Mouse (Mus musculus): ENCODE measurements around the gene Rbx1.
"Not testable (repeated sequence)": the region's sequence is repeated elsewhere in the genome, so short reads cannot be mapped to it uniquely, and the experiment has no call there.

Gene Rbx1

DNA sequence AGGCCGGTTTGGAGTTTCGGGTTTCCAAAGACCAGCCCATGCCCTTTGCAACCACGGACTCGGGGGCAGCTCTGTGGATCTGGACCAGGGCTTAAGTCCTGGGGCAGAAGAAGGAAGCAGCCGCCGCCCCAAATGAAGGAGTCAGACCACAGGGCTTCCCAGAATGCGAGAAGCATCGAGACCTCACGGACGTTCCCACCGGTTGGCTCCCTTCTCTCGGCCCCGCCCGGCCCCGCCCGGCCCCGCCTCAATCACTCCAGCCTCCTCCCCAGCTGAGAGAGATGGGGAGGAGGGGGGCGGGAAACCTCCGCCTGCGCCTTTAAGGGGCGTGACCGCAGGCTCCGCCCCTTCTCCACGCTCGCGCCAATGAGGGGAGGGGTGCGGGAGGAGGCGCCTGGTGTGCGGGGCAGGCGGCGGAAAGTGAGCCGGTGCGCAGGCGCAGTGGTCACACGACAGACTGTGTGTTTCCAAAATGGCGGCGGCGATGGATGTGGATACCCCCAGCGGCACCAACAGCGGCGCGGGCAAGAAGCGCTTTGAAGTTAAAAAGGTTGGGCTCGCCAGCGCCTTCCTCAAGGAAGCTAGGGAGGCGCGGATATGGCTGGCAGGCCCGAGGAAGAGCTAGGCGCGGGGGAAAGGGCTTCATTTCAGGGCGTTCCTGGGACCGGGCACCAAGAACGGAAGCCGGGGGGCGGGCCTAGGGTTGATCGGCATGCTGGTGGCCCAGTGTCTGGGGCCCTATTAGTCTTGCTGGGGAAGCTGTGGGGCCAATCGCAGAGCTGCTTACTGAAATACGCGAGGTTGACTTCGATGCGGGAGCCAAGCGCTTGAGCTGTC, at the start of gene Rbx1:
Gene Rbx1, plus strand, starts transcription at position 396 of the 837 bp plus-strand sequence.
- DNase-seq = peak; percentile 99

DNA sequence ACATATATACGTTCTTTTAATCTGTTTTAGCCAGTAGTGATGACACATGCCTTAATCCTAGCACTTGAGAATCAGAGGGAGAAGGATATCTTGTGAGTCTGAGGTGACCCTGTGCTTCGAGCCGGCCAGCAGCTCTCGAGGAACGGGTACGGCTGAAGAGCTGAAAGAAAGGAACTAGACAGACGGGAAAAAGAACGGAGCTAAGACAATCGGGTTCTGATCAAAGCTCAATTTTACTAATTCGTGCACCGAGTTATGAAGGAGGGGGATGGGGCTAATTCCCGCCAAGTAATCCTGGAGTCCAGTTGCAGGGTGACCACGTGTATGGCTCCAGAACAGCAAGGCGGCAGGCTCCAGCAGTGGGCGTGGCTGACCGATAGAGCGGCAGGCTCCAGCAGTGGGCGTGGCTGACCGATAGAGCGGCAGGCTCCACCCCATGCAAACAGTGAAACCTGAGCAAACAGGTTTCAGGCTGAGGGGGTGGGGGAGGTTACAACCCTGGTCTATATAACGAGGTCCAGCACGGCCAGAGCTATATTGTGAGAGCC, 49.3 kb upstream of the Rbx1 start:
- not testable (repeated sequence) for DNase-seq

DNA sequence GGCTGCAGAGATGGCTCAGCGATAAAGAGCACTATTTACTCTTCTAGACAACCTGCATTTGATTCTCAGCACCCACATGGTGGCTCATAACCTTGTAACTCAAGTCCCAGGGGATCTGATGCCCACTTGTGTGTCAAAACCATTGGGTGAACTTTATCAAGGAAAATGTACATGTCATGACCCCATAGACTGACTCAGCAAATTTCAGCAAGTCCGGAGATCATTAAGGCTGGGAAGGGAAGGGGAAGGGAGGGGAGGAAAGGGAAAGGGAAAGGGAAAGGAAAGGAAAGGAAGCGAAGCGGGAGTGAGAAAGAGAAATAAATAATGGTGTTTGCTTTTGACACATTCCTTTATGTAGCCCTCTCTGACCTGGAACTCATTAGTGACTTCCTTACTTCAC, 48.0 kb upstream of the Rbx1 start:
- no peak for DNase-seq

DNA sequence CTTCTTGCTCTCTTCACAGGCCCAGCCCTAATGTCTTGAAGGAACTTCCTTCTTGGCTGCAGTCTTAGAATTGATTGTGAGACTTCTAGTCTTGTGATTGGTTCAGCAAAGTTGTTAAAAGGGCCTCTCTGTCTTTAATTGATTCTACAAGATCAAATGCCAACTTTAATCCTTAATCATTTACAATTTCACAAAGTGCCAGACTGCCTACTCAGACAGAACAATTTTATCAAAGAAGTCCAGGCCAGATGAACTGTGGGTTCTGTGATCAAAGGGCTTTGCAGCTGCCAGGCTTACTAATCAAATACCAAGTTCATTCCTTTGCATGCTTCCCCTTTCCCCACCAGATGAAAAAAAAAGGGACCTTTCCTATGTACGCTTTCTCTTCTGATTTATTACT, 44.6 kb upstream of the Rbx1 start:
- no peak for DNase-seq

DNA sequence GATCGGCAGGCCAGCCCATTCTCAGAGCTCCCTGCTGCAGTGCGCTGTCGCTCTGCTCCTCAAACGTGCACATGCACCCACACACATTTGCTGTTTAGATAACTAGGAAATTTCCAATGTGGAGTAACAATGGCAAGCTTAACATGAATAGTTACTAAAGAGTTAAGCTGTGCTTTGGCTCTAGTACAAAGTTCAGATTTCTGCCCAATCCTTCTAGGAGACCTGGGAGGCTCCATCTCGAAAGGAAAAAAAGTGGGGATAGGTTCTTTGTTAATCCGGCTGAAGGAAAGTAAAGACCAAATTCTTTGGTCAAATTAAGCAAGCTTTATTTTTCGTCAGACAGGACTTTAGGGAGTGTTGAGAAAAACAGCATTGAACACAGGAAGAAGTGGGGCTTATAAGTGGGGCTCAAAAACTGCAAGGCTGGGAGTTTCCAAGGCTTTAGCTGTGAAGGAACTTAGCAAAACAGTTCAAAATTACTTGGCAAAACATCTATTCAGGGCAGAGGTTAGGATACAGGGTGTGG, 43.9 kb upstream of the Rbx1 start:
- DNase-seq = no peak

DNA sequence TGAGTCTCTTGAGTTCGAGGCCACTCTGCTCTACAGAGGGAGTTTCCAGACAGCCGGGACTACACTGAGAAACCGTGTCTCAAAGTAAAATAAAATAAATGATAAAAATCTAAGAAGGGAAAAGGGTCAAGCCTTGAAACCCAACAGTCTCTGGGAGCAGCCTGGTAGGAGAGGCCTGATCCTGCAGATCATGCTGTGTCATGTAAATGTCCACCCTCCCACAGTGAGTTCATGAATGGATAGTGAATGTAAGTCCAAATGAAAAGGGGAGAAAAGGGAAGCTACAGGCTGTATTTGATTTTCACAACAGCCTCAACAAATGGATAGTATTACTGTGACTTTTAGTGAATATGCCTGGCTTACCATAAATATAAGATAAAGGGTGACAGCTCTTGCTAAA, 40.8 kb upstream of the Rbx1 start:
- DNase-seq = no peak

DNA sequence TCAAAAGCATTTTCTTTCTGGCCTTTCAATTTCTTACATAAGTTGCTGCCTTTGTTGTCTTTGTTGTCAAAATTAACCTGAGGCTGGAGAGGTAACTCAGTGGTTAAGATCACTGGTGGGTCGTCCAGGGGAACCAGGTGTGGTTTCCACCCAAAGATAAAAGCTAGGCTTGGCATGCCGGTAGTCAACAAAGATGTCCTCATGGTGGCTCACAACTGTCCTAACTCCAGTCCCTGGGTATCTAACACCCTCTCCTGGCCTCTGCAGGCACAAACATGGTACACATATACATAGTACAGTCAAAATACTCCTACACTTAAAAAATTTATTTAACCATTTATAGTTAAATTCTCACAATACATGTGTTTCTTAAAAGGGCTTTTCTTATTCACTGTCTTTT, 38.1 kb upstream of the Rbx1 start:
- no peak for DNase-seq

DNA sequence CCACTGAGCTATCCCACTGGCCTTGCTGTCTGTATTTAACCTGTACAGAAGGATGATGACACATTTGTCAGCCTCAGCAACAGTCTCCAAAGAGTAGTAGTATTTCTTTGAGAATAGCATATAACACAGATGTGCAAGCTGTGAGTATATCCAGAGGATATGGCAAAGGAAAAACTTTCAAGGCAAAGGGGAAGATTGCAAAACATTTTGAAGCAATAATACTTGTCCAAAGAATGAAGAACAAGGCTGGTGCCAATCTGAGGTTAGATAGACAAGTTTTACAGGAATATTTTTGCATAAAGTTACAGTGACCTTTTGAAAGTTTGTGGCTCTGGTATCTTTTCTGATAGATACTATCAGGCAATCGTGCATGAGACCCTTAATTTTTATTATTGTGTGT, 34.9 kb upstream of the Rbx1 start:
- no peak for DNase-seq

DNA sequence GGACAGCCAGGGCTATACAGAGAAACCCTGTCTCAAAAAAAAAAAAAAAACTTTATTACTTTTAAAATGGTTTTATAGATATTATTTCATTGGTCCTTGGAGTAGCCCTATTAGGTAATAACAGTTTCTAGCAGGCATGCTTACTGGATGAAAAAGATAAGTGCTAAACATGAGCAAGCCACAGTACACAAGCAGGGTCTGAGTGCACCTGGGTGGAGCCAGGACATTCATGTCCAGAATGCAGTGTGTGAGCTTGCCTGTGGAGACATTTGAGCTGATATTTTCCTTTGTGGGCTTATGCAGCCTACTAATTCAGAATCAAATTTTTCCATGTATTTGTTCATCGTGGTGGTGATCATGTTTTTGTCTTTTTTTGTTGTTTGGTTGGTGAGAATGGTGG, 27.8 kb upstream of the Rbx1 start:
- no peak for DNase-seq

DNA sequence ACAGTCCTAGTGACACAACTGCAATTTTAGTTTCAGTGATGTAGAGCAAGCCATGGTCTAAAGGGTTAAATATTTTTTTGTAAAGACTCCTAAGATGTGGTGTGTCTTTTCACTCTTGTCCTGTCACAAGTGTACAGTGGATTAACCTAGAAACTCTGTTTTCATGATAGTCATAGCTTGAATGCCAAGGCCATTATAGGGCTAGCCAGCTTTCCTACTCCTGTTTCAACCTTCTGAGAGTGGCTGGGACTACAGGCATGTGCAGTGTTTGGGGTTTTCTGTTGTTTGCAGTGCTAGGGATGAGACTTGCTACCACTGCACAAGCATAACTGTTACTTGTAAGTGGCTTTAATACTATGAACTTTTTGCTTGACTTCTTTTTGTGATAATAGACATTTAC, 26.9 kb upstream of the Rbx1 start:
- DNase-seq = no peak

DNA sequence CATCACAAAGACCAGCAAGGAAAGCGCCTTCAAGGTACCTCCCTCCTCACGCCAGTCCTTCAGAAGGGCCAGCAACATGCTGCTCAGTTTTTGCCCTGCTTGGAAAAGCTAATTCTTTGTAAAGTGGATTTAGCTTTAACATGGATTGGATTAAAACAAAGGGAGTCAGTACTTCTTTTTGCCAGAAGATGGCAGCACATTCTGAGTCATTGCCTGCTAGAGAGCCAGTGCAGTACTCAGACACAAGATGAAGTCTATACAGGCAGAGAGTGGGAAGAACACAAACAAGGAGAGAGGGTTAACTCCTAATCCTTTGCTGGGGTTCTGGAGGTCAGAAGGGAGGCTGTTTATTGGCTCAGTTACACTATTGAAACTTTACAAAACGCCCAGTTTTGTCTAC, 17.6 kb upstream of the Rbx1 start:
- DNase-seq = peak; percentile 57

DNA sequence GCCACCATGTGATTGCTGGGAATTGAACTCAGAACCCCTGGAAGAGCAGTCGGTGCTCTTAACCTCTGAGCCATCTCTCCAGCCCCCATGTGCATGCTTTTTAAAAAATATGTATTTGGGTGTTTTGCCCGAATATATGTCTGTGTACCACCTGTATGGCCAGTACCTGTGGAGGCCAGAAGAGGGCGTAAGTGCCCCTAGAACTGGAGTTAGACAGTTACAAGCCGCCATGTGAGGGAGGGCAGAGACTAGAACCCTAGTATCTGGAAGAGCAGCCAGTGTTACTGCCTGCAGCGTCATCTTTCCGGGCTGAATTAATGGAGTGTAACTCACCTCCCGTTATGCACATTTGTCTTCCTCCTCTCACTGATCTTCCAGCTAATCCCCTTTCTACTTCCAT, 4.6 kb upstream of the Rbx1 start:
- DNase-seq = no peak

DNA sequence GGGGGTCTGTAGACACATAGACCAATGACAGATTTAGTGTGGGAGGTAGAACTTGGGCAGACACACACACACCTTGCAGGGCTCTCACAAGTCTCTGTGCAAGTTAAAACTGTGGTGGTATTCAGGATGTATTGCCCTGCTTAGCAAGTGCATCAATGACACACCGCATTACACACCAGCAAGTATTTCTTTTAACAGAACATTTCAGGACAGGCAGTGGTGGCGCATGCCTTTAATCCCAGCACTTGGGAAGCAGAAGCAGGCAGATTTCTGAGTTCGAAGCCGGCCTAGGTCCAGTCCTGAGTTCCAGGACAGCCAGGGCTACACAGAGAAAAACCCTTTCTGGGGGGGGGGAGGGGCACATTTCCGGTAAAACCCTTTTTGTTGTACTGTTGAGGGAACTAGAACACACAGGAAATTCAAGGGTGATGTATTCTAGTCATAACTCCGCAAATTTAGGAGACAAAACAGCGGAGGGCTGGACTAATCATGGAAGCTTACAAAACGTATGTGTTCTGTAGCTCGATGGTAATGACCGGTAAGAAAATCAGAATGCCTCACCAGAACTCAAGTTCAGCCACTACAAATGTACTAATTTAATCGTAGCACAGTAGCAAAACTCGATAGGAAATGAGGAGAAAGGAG, 958 bp upstream of the Rbx1 start:
- peak; percentile 31 for DNase-seq

DNA sequence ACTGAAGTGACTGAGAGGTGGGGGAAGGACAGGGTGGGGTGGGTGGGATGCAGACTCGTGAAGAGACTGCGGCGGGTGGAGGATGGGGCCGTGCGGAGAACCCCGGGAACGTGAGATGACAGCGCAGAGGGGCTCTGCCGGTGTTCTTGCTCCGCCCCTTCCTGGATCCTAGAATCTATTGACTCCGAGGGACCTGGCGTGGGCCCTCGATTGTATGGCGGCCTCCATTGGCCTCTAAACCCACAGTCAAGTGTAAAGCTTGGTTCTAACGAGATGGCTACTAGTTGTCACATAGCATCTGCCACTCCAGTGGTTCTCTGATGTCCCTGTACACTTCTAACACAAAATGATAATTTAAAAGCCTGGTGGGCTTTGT, 630 bp downstream of the Rbx1 start:
- no peak for DNase-seq

DNA sequence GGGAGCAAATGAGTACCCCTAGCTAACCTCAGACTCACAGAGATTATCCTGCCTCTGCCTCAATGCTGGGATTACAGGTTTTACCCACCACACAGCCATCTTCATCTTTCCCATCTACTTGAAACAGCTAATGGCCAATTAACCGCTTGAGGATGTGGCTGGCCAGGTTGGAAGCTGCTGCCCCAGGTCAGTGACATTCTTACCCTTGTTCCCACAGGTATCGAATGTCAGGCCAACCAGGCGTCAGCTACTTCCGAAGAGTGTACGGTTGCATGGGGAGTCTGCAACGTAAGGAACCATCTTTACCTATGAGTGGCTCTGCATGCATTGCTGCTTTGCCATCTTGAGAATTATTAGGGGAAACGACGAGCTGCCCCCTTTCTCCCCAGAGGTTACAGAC, 4.6 kb downstream of the Rbx1 start:
- DNase-seq = no peak

DNA sequence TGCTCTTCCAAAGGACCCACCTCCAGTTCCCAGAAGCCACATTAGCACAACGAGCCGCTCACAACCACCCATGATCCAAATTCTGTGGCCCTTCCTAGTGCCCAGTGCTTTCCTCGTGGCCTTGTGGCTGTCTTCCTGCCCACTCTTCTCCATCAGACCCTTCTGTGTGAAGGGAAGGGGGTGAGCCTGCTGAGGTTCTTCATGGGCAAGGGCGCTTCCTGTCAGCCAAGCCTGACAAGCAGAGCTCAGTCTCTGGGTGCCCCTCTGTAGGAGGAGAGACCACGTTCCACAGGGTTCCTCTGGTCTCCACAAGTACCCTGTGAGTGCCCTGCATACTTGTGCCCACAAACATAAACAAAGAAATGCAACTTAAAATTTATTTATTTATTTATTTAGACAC, 6.2 kb downstream of the Rbx1 start:
- DNase-seq = no peak

DNA sequence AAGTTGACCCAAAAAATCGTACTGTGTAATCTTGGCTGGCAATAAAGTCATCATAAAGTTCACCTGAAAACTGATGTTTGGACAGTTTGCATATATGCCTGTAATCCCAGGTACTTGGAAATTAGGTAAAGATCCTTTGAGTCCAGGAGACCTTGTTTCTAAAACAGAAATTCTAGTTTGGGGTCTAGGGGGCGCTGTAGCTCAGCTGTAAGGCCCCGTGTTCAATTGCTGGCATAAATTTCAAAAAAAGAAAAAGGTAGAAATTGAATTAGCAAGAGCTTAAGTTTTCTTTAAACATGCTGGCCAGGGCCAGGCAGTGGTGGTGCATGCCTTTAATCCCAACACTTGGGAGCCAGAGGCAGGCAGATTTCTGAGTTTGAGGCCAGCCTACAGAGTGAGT, 9.6 kb downstream of the Rbx1 start:
- DNase-seq = no peak

DNA sequence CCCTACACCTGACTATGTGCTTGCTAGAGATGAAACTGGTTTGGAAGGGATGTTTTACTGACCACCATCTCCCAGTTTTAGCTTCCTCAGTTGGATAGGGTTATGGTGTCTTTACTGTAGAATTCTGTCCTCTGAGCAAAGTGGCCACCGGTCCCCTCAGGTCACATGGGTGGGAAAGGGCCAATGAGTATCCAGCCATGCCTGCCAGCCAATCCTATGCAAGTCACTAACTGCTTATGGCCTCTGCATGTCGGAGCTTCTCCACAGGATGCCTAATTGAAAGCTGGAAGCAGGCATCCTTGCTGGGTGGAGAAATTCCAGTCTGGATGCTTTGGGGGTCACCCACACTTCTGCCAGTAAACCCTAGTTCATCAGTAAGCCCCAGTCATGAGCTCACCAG, 10.5 kb downstream of the Rbx1 start:
- no peak for DNase-seq

DNA sequence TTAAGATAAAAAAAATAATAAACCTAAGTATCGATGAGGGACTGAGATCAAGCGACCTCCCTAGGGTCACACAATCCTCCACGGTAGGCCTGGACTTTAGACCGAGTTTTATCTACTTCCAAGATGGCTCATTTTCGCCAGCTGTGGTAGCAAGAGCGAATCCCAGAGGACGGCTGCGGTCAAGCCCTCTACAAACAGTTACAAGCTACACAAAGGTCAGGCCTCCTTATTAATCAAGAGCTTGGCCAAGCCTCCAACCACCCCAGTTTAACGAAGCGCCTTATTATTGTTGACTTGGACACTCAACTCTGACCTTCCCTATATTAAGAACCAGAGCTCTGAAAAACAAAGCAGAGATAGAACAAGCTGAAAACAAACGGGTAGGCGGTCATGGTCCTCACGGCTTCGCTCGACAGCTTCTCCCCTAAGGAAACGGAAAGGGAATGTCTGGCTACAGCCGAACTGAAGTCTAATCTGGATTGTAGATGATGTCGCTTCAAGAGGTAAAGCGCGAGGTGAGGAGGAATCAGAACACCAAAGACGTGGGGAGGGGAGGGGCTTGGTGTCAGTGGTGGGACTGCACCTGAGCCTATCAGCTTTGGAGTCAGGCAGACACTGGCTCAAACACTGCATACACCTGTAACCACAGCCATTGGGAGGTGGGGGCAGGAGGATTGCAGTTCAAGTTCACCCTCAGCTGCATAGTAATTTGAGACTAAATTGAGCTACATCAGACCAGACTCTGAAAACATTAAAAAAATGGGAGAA, 13.5 kb downstream of the Rbx1 start:
- no peak for DNase-seq

DNA sequence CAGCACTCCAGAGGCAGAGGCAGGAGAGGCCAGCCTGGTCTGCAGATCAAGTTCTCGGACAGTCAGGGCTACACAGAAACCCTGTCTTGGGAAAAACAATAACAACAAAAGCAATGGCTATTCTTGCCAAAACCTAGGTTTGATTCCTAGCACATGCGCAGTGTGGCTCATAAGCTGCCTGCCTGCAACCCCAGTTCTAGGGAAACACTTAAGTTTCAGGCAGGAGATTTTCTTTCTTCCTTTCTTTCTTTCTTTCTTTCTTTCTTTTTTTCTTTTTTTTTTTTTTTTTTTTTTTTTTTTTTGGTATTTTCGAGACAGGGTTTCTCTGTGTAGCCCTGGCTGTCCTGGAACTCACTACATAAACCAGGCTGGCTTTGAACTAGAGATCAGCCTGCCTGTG, 14.2 kb downstream of the Rbx1 start:
- DNase-seq = not testable (repeated sequence)

DNA sequence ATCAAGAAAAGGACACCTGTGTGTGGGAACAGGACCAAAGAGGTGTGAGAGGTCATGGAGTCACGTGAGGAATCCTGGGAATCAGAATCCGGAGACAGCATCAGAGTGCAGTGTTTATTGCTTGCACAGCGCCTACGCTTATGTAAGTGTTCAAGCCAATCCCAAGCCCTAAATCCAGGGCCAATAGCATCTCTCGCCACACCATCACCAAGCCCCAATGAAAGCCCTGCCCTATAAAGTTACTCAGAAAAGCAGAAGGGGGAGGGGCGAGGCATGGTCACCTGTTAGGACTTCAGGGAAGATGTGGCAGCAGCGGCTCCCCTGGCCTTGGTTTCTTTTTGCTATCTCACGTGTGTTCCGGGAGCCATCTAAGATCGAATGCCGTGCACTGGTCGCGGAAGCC, 14.9 kb downstream of the Rbx1 start:
- peak; percentile 81 for DNase-seq

DNA sequence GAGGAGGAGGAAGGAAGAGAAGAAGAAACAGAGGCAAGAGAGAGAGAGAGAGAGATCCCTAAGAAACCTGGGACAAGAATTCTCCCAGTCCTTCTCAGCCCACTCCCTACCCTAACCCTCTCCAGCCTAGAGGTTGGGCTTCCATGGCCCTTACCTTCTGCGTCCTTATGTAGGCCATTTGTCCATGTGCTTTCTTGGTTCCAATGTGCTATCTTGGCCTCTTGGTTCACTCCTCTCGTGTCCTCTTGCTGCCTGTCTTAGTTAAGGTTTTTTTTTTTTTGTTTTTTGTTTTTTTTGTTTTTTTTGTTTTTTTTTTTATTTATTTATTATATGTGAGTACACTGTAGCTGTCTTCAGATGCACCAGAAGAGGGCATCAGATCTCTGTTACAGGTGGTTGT, 16.9 kb downstream of the Rbx1 start:
- no peak for DNase-seq

DNA sequence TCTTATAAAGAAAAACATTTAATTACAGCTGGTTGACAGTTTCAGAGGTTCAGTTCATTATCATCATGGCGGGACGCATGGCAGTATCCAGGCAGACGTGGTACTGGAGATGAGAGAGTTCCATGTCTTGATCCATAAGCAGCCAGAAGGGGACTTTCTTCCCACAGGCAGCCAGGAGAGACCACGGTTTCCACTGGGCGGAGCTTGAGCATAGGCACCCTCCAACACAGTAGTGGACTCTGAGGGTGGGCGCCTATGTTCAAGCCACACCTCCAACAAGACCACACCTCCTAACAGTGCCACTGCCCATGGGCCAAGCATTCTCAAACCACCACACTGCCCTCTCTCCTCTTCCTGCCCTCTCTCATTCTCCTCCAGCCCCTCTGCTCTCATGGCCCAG, 17.6 kb downstream of the Rbx1 start:
- DNase-seq = no peak

DNA sequence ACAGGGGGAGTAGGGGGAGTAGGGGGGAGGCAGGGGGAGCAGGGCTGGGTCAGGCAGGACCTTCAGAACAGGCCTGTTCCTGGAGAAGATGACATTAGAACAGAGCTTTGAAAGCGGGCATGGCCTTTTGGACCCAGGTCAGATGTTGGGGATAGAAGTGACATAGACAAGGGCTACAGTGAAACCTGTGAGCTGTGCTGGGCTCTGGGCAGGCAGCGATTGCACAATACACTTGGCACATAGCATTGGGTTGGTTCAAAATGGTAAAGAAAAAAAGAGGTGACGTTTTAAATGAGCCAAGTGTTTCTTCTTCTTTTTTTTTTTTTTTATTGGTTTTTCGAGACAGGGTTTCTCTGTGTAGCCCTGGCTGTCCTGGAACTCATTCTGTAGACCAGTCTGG, 19.4 kb downstream of the Rbx1 start:
- no peak for DNase-seq

Measured in cerebellum, adult 9-11 months (tissue).